Mouse (Mus musculus) stomach, postnatal 0 days (tissue): Measurements from ENCODE around the gene Lca5l. TPM values are rescaled to one million over a fixed set of nuclear protein-coding genes. Genes with fewer than 3 reads are reported as not detected.

Source experiments
- ATAC-seq: fragments of 200-750 bp; cut with Nextera tagmentation; 2 replicates; pipeline ENCODE4 v1.8.0; 2017; ENCODE audit not compliant: low FRiP score, low TSS enrichment
- DNase-seq: peaks from one replicate; pipeline ENCODE4 v3.0.0-alpha.2; 2016; ENCODE audit warnings: low spot score
- H3K27ac ChIP-seq: fragments of 300-500 bp; sonication (generic); replicated peaks from 2 replicates; pipeline ENCODE4 v1.5.1; 2014; ENCODE audit warnings: mild to moderate bottlenecking, control low read depth
- H3K27me3 ChIP-seq: fragments of 300-500 bp; sonication (generic); 2 replicates; pipeline ENCODE4 v1.6.1; 2014; ENCODE audit warnings: low read length; ENCODE audit not compliant: control insufficient read depth, insufficient read depth
- H3K36me3 ChIP-seq: fragments of 300-500 bp; sonication (generic); 2 replicates; pipeline ENCODE4 v1.6.1; 2014; ENCODE audit warnings: low read length, mixed read lengths; ENCODE audit not compliant: control insufficient read depth, insufficient read depth
- H3K4me1 ChIP-seq: fragments of 300-500 bp; sonication (generic); replicated peaks from 2 replicates; pipeline ENCODE4 v1.6.1; 2014; ENCODE audit warnings: antibody characterized with exemption; ENCODE audit not compliant: control insufficient read depth, insufficient read depth
- H3K4me2 ChIP-seq: fragments of 300-500 bp; sonication (generic); replicated peaks from 2 replicates; pipeline ENCODE4 v1.6.1; 2014; ENCODE audit warnings: low read depth, mild to moderate bottlenecking, control low read depth, moderate library complexity
- H3K4me3 ChIP-seq: fragments of 300-500 bp; sonication (generic); 2 replicates; pipeline ENCODE4 v1.5.1; 2014; ENCODE audit warnings: low read depth, low read length, control low read depth
- H3K9ac ChIP-seq: fragments of 300-500 bp; sonication (generic); 2 replicates; pipeline ENCODE4 v1.6.1; 2014; ENCODE audit warnings: mild to moderate bottlenecking, low read length, control low read depth, mixed read lengths
- H3K9me3 ChIP-seq: fragments of 300-500 bp; sonication (generic); 2 replicates; pipeline ENCODE4 v1.6.1; 2016; ENCODE audit warnings: low read length; ENCODE audit not compliant: control insufficient read depth
- CTCF ChIP-seq: IDR thresholded peaks from 2 replicates; pipeline ENCODE4 v1.5.1; 2016; ENCODE audit warnings: antibody characterized with exemption, low read depth, mild to moderate bottlenecking, moderate library complexity
- EP300 ChIP-seq: optimal IDR thresholded peaks from 2 replicates; pipeline ENCODE3; 2016; ENCODE audit warnings: antibody characterized with exemption
- WGBS: fragments of 180-500 bp; shearing (Covaris S2); extraction: QIAGEN DNeasy Blood & Tissue Kit; methylation state at CpG from one replicate; pipeline ENCODE4 v1.1.7; 2014; 5-methylcytosine and 5-hydroxymethylcytosine counted together
- polyA plus RNA-seq: library from polyadenylated mRNA; unstranded; fragments of >200 nt; fragmentation: Nextera tagmentation; extraction: Ambion mirVana; gene quantifications from 2 replicates; pipeline ENCODE4 v1.2.1, GENCODE M21; 2015

Gene Lca5l
- polyA plus RNA-seq, 1 experiment from 2014 or later: 1.1 TPM

DNA sequence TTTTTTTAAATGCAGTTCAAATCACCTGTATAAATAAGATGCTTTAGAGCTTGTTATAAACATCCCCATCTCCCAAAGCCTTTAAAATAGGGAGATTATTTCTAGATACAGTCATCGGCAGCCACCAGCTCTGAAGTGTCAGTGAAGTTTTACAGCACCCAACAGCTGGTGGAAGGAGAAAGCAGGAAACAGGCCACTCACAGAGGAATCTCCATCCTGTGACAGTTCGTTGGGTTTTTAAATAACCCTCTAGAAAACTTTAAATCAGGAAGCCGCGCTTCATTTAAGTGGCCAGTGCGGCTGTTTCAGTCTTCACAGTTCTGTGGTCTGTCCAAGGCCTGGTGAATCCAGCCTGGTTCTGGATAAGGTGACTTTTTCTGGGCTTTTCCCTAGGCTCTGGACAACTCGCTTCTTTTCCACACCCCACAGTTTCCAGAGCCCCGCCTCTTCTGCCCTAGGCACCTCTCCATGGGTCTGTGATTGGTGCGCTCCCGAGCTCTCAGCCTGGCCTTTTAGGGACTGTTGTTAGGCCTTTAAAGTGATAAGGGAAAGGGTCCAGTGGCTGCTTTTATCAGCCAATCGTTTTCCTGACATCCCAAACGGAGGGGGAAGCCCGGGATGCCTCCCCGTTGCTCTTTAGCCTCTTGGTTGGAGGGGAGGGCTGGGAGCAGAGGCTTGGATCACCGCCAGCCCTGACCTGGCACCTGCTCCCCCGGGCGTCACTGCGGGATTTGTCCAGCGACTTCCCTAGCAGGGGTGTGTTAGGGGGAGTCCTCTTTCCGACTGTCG is 8.0 kb upstream of the Lca5l start, which contains the start of gene Sh3bgr:
Gene Sh3bgr (plus strand): TSS at position 538 of the 789 bp plus-strand sequence.
- Histone ChIP-seq H3K36me3 (no peaks in the 10 kb centered on the region), H3K9ac (peak within 1 kb of the TSS; percentile 58), H3K9me3 (no peaks in the 10 kb centered on the region), H3K4me2 (peak within 1 kb of the TSS; percentile 60), H3K27me3 (no peaks in the 10 kb centered on the region), H3K4me1 (0 out of 2 replicates have a peak, but pooled peaks cover 3% of the 10 kb centered on the region), H3K27ac (peak within 1 kb of the TSS; percentile 84), H3K4me3 (peak within 1 kb of the TSS; percentile 31)
- DNase-seq (peak; percentile 72), ATAC-seq (peak; percentile 93)
- 4% methylated on average over 20 of the region's 20 CpGs for WGBS
- TF ChIP-seq EP300 (no peak), CTCF (no peak)

- WGBS: 85% methylated on average over 5 of the region's 5 CpGs
- TF ChIP-seq CTCF: no peak
- TF ChIP-seq EP300: no peak
- Histone ChIP-seq H3K9ac (no peak overlapping the region), H3K4me2 (no peak overlapping the region), H3K9me3 (no peaks in the 10 kb centered on the region), H3K4me3 (no peak overlapping the region), H3K4me1 (no peaks in the 10 kb centered on the region), H3K36me3 (no peaks in the 10 kb centered on the region), H3K27me3 (no peaks in the 10 kb centered on the region), H3K27ac (no peak overlapping the region)
- ATAC-seq (no peak), DNase-seq (no peak)
Observed at GRCm38 (mm10) chr16:96187619-96188018, 4.5 kb downstream of the Lca5l start.

DNA sequence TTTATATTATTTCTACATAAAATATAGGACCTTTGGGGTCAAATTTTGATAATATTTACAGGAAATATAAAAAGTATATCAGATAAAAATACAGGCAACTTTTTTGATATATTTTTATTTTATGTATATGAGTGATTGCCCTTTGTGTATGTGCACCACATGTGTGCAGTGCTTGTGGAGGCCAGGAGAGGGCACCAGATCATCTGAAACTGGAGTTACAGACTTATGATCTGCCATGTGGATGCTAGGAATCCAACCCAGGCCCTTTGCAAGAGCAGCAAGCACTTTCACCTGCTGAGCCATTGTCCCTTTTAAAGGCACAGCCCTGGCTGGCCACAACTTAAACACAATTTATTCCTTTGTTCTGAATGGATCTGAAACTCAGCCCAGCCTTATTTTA is 12.9 kb downstream of the Lca5l start:
- Histone ChIP-seq H3K9ac (no peak overlapping the region), H3K4me3 (no peak overlapping the region), H3K36me3 (no peaks in the 10 kb centered on the region), H3K4me1 (no peaks in the 10 kb centered on the region), H3K27me3 (no peaks in the 10 kb centered on the region), H3K27ac (no peak overlapping the region), H3K9me3 (no peaks in the 10 kb centered on the region), H3K4me2 (no peak overlapping the region)
- ATAC-seq: no peak
- no peak for DNase-seq
- TF ChIP-seq EP300 (no peak), CTCF (peak; percentile 21; the same call in 1 of the 2 replicates)

GRCm38 (mm10) chr16:96175399-96175798 is 16.7 kb downstream of the Lca5l start:
- Histone ChIP-seq H3K27ac (no peak overlapping the region), H3K27me3 (no peaks in the 10 kb centered on the region), H3K36me3 (no peaks in the 10 kb centered on the region), H3K4me1 (no peaks in the 10 kb centered on the region), H3K9me3 (no peaks in the 10 kb centered on the region), H3K9ac (no peak overlapping the region), H3K4me2 (no peak overlapping the region), H3K4me3 (no peak overlapping the region)
- ATAC-seq: no peak
- TF ChIP-seq EP300 (no peak), CTCF (no peak)
- 52% methylated on average over 2 of the region's 2 CpGs for WGBS
- DNase-seq: no peak

GRCm38 (mm10) chr16:96173648-96174047 is 18.4 kb downstream of the Lca5l start:
- ATAC-seq (no peak), DNase-seq (no peak)
- H3K4me1 ChIP-seq: no peaks in the 10 kb centered on the region
- TF ChIP-seq EP300: no peak
- TF ChIP-seq CTCF: no peak
- H3K27me3 ChIP-seq: no peaks in the 10 kb centered on the region
- no peaks in the 10 kb centered on the region for H3K36me3 ChIP-seq
- 55% methylated on average over 8 of the region's 8 CpGs for WGBS
- no peak overlapping the region for H3K4me3 ChIP-seq
- H3K27ac ChIP-seq: no peak overlapping the region
- no peaks in the 10 kb centered on the region for H3K9me3 ChIP-seq
- H3K9ac ChIP-seq: no peak overlapping the region
- H3K4me2 ChIP-seq: no peak overlapping the region

DNA sequence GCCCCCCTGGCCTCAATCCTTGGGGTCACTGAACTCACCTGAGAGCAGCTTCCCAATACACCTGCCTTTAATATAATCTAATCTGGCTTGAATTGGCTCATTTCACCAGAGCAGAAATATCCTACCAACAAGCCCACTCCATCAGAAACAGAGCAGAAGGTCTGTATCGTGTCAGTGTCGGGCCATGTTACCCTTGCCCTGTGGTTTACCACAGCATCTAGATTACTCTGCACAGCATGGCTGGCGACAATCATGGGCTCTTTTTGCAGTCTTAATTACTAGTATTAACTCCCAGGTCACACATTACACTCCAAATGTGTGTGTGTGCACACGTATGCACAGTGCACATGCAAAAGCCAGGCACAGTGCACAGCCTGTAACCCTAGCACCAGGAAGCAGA is 23.2 kb downstream of the Lca5l start:
- H3K36me3 ChIP-seq: no peaks in the 10 kb centered on the region
- ATAC-seq (no peak), DNase-seq (no peak)
- 84% methylated on average over 4 of the region's 4 CpGs for WGBS
- H3K4me1 ChIP-seq: no peaks in the 10 kb centered on the region
- H3K27ac ChIP-seq: no peak overlapping the region
- H3K9me3 ChIP-seq: no peaks in the 10 kb centered on the region
- no peak overlapping the region for H3K9ac ChIP-seq
- H3K4me3 ChIP-seq: no peak overlapping the region
- no peak overlapping the region for H3K4me2 ChIP-seq
- no peaks in the 10 kb centered on the region for H3K27me3 ChIP-seq
- TF ChIP-seq CTCF (no peak), EP300 (no peak)
